Mouse (Mus musculus): ENCODE measurements around the gene Bod1.

GRCm38 (mm10) chr11:31677309-31677708 is 5.6 kb upstream of the Bod1 start:
- TF ChIP-seq CTCF (IDR thresholded peaks at IDR 0.05; ENCODE audit: borderline replicate concordance, extremely low read depth, insufficient read depth, insufficient read length) (no peak), POLR2A (IDR thresholded peaks at IDR 0.05; ENCODE audit: borderline replicate concordance, extremely low read depth, insufficient read depth, insufficient read length, poor library complexity, severe bottlenecking) (no peak)

Measured in brain, embryonic 14.5 days (tissue).